Mouse (Mus musculus) embryo, embryonic 9.5 days (tissue): ENCODE data around the gene Rcl1.

Source experiments
- DNase-seq: peaks from one replicate; pipeline ENCODE4 v3.0.0-alpha.2; 2017; ENCODE audit errors: extremely low spot score

Rcl1 gene

DNA sequence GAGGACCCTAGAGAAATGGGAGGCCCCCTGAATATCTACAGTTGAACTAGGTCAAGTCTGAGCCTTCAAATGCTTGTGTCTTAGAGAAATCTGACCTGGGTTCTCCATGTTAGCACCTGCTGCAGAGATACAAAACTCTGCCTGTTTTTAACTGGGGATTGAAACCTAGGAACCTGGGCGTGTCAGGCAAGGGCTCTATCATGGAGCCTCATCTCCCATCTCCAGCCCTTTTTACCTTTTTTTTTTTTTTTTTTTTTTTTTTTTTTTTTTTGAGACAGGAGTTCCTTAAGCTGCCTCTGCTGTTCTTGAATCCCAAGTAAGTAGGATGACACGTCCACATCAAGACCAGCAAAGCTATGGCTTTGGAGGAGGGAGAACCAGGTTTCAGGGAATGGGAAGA, 50.3 kb downstream of the Rcl1 start:
- no peak for DNase-seq

DNA sequence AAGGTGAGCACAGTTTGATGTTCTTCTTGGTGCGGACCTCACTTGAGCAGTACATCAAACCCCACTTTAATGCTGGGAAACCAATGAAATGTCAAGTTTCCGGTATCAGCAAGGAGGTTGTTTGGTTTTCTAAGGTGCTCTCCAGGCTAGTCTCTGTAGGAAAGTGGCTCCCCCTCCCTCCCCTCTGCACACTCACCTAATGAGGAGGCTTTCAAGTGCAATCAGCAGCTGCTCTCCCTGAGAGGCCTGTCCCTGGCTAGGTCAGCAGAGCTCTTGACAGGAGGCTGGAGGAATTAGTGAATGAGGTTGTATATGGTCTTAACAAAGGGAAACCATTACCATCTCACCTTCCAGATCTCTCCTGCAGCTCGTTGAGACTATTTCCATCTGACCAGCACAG, 54.4 kb downstream of the Rcl1 start:
- DNase-seq = no peak

DNA sequence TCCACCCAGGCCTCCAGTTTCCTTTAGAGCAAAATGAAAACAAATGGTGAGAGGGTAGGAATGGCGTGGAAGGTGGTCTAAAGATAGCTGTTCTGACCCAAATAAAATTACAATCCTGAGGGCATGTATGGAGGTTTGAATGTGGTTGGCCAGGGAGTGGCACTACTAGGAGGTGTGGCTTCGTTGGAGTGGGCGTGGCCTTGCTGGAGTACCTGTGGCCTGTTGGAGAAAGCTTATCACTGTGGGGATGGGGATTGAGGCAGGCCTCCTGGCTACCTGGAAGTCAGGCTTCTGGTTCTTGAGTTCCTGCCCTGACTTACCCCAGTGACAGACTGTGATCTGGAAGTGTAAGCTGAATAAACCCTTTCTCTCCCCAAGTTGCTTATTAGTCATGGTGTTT, 55.2 kb downstream of the Rcl1 start:
- DNase-seq = no peak

DNA sequence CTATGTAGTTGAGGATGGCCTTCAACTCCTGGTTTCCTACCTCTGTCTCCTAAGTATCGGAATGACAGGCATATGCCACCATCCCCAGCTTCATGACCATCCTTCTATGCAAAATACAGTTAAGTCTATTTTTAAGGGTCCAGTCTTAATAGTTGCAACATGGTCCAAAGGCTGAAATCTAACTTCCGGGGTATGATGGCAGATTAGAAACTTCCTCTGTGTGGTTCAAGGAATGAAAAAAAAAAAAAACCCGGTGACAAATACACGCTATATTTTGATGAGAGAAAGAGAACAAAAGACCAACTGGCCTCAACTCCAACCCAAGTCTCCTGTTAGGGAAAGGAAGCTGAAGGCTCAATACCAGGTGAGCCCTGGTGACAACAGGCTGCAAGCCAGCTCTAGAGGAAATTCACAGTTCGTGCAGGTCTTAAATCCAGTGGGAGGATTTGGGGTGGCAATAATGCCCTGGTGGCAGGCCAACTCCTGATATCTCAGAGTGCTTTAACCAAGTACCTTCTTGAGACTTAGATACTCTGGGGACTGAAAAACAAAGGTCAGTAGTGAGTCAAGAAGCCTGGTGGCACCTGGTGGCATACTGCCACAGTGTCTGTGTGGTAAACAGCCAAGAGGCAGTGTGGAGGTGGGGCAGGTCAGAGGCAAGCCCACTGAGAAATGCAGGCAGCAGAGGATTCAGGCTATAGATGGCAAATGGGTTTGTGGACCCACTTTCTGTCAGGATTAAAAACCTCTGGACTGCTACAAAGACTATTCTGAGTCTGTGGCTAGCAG, 56.7 kb downstream of the Rcl1 start:
- no peak for DNase-seq

DNA sequence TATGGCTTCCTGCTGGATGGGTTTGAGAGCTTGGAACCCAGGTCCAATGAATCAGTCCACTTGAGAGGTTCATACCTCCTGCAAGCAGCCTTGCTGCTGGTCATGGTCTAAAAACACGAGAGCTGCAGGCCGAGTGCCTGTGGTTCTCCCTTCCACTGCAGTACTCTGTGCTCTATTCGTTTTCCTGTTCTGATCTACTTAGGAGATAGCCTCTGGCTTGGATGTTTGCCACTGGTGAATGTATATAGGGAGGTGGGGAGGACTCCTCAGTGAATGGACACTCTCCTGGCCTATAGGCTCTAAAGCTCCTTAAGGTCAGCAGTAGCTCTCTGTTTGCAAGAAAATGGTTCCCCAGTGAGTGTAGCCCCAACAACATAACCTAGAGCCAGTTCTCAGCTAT, 57.3 kb downstream of the Rcl1 start:
- DNase-seq = no peak

DNA sequence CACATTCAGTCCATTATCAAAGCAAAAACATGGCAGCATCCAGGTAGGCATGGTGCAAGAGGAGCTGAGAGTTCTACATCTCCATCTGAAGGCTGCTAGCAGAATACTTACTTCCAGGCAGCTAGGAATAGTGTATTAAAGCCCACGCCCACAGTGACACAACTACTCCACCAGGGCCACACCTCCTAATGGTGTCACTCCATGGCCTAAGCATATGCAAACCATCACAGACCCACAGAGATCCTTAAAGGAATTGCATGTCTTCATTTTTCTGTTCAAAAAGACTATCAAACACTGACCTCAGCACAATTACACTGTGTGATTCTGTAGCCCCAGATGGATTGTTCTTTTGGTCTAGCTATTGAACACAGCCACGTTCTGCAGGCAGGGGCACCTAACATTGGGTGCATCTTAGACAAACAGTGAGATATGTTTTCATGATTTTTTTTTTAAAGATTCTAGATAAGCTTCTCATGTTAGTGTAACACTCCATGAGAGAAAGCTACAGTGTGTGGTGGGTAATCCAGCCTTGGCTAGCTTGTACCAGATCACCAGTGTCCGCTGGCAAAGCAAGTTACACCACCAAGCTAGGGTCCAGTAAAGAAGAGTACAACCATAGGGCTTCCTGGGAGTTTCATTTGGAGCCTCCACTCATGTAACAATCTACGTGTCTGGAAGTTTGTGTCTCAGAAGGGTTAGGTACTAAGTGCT, 62.8 kb downstream of the Rcl1 start:
- no peak for DNase-seq

DNA sequence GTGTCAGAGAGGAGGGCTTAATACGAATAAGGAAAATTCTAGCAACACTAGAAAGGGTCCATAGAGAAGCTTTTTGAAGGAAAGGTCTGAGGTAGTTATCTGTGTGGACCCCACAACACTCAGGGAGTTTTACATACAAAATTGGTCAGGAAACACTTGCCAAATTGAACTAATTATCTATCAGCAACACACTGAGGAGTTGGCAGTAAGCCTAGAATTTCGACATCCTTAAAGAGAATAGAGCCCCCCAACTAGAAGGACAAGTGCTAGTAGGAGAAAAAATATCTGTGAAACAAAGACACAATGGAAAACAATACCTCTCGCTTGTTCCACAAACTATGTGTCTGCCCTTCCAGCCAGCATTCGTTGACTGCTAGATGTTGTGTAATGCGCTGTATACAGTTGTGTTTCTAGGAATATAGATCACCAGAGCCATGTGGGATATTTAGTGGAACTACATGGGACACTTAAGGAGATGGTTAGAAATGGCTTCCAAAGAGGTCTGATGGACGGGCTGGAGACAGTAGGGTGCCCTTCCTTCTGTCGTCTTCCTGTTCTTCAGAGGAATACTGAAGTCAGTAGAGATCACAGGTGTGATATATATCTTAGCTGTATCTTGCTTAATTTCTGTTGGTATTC, 63.5 kb downstream of the Rcl1 start:
- no peak for DNase-seq

DNA sequence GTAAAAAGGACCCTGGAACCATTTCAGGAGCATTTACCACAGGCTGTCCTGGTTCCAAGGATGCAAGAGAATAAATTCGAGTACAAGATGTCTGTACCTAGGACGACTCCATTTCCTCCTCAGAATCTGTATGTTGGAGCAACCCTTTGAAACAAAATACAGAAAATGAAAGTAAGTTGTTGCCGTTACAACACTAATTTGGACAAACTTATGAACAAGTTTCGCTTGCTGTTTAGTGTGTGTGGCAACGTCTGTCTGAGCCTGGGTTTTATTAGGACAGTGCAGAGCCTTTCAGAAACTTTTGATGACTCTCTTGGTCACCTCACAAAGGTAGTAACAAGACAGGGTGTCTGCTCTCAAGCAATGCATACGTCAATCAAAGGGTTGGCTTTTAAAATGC, 66.8 kb downstream of the Rcl1 start:
- no peak for DNase-seq

DNA sequence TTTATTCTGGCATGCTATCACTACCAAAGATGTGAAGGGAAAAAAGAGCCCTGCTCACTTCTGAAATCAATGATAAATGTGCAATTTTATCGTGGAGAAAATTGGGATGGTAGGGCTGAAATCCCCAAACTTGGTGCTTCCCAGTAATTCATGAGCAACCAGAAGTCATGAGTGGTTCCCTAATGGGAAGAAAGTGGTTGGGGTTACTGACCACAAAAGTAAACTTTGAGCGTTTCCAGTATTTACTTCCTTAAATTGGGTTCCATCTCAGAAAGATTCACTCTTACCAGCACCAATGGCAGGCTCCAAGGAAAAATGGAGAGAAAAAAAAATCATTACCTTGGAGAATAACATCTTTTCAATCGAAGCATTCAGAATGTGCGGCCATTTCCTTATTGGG, 79.2 kb downstream of the Rcl1 start:
- DNase-seq = no peak

DNA sequence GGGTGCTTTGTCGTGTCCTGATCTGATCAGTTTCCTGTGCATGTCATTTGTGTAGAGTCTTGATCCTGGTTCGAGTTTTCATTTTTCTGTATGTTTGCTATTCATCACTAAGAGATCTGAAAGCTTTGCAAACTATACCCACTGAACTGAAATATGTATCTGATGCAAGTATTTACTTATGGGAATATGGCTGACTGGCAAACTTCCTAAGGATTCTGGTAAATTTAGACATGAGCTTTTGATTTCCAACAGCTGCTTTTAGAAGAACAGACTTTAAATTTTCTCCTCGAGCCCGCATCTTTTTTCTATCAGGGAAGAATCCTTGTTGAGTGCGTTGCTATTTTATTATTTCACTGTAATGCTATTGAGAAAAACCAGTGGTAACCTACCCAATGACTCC, 81.0 kb downstream of the Rcl1 start:
- DNase-seq = no peak

DNA sequence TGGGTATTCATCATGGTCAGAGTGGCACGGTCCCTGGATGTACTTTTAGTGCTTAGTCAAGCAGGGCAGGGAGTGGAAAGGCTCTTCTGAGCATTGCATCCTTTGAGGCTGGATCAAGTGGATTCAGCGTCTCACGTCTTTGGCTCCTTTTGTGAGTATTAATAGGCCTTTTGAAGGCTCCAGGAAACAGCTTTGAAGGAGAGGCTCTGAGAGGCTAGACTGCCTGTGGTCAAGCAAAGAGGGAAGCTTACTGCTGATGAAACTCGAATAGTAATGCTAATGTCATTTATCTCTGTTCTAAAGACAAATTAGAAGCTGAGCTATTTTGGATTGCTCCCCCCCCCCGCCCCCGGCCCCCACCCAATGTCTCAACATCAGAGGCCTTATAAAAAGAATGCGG, 83.9 kb downstream of the Rcl1 start:
- no peak for DNase-seq

DNA sequence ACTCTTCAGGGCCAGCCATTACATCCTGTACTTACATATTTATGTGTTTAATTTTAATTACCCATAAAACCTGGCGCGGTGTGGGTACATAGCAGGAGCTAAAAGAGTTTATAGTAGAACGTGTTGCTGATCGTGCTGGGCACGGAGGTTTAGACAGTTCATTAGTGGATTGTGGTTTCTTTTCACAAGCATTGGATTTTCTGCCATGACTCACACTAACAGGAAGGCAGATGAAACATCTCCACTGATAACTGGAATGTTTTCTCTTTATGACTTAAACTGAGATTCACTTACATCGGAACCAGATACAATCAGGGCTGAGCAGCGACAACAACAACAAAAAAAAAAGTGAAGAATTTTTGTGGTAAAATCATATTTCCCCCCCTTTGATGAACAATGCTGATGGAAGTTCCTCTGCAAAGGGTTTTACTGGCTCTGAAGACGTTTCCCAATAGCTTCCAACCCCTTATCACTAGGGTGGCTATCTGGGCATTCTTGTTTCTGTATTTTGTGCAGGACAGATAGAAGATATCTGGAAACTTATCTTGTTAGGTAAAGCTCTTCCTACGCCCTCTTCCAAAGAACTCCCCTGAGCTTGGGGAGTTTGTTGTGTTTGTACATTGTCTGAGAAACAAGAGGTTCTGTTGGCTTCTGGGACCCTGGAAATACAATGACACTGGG, 84.5 kb downstream of the Rcl1 start:
- no peak for DNase-seq

DNA sequence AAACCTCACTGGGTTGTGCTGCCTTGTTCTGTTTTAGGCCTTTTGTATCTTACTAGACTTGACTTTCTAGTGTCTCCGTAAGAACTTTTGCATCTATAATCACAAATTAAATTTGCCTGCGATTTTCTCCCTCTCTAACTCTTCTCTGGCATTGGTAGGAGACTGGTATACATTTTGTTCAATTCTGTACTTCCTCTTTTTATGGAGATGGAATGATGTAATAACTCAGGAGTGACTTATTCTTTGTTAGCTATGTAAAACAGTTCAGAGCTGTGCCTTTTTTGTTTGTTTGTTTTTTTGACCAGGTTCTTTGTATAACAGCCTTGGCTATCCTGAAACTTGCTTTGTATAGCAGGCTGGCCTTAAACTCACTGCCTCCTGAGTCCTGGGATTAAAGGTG, 87.7 kb downstream of the Rcl1 start:
- no peak for DNase-seq
